Mouse (Mus musculus) left cerebral cortex, postnatal 4 days (tissue): ENCODE measurements around the gene 2010111I01Rik. TPM values are rescaled to one million over a fixed set of nuclear protein-coding genes. Genes with fewer than 3 reads are reported as not detected.

ENCODE experiments used
- DNase-seq: peaks from one replicate; pipeline ENCODE4 v3.0.0-alpha.2; 2022
- intact Hi-C: fragments of 180-260 bp; cut with DNase I; formaldehyde crosslinking; loops from one replicate; pipeline ENCODE4 v1.15.1; 2025
- total RNA-seq, 2 experiments: library from RNA; stranded (reverse); gene quantifications; 2 replicates each; pipeline ENCODE4 v1.2.3; 2021

Gene 2010111I01Rik
- total RNA-seq, 2 experiments from 2014 or later: 42.3 to 51.9 TPM

GRCm38 (mm10) chr13:63106574-63106973 is 141.9 kb downstream of the 2010111I01Rik start:
- DNase-seq: no peak
- intact Hi-C loops: no loop called here

- intact Hi-C loops: no loop called here
- no peak for DNase-seq
These were observed 143.9 kb downstream of the 2010111I01Rik start for GRCm38 (mm10) chr13:63108601-63109000.

GRCm38 (mm10) chr13:63111297-63112042 is 146.8 kb downstream of the 2010111I01Rik start:
- no peak for DNase-seq
- intact Hi-C loops: no loop called here

- DNase-seq: no peak
- intact Hi-C loops: no loop called here
These were observed 147.4 kb downstream of the 2010111I01Rik start for GRCm38 (mm10) chr13:63112043-63112597.

GRCm38 (mm10) chr13:63112598-63113372 is 148.1 kb downstream of the 2010111I01Rik start:
- DNase-seq: no peak
- intact Hi-C loops: no loop called here

- no peak for DNase-seq
- intact Hi-C loops: no loop called here
These were observed 149.2 kb downstream of the 2010111I01Rik start for GRCm38 (mm10) chr13:63113881-63114301.

- intact Hi-C loops: no loop called here
- no peak for DNase-seq
These were observed 150.6 kb downstream of the 2010111I01Rik start for GRCm38 (mm10) chr13:63115187-63115784.

GRCm38 (mm10) chr13:63117495-63118184 is 152.9 kb downstream of the 2010111I01Rik start:
- no peak for DNase-seq
- intact Hi-C loops: no loop called here

- intact Hi-C loops: no loop called here
- DNase-seq: no peak
These were observed 154.0 kb downstream of the 2010111I01Rik start for GRCm38 (mm10) chr13:63118682-63119081.

- intact Hi-C loops: no loop called here
These were observed 155.6 kb downstream of the 2010111I01Rik start for GRCm38 (mm10) chr13:63120296-63120695.

GRCm38 (mm10) chr13:63121747-63122146 is 157.1 kb downstream of the 2010111I01Rik start:
- intact Hi-C loops: no loop called here

More at GRCm38 (mm10) chr13:63120296-63120695, 155.6 kb downstream of the 2010111I01Rik start:
- DNase-seq: no peak

GRCm38 (mm10) chr13:63126206-63126605 is 161.5 kb downstream of the 2010111I01Rik start:
- DNase-seq: no peak
- intact Hi-C loops: no loop called here

More at GRCm38 (mm10) chr13:63121747-63122146, 157.1 kb downstream of the 2010111I01Rik start:
- no peak for DNase-seq

GRCm38 (mm10) chr13:63127516-63127915 is 162.8 kb downstream of the 2010111I01Rik start:
- intact Hi-C loops: no loop called here
- no peak for DNase-seq

GRCm38 (mm10) chr13:63134879-63135421 is 170.3 kb downstream of the 2010111I01Rik start:
- DNase-seq: no peak
- intact Hi-C loops: no loop called here

GRCm38 (mm10) chr13:63135994-63136393 is 171.3 kb downstream of the 2010111I01Rik start:
- no peak for DNase-seq

GRCm38 (mm10) chr13:63136775-63137174 is 172.1 kb downstream of the 2010111I01Rik start:
- intact Hi-C loops: no loop called here
- DNase-seq: no peak

More at GRCm38 (mm10) chr13:63135994-63136393, 171.3 kb downstream of the 2010111I01Rik start:
- intact Hi-C loops: no loop called here

GRCm38 (mm10) chr13:63138376-63139048 is 173.8 kb downstream of the 2010111I01Rik start:
- intact Hi-C loops: no loop called here
- no peak for DNase-seq

GRCm38 (mm10) chr13:63139463-63140226 is 175.0 kb downstream of the 2010111I01Rik start:
- intact Hi-C loops: no loop called here
- DNase-seq: no peak

- intact Hi-C loops: no loop called here
- DNase-seq: no peak
These were observed 176.1 kb downstream of the 2010111I01Rik start for GRCm38 (mm10) chr13:63140784-63141183.
